Mouse (Mus musculus): ENCODE data around the gene Itga6. TPM values are rescaled to one million over a fixed set of nuclear protein-coding genes. Genes with fewer than 3 reads are reported as not detected.

Gene Itga6
- polyA plus RNA-seq, 1 experiment, result 19.1 TPM

DNA sequence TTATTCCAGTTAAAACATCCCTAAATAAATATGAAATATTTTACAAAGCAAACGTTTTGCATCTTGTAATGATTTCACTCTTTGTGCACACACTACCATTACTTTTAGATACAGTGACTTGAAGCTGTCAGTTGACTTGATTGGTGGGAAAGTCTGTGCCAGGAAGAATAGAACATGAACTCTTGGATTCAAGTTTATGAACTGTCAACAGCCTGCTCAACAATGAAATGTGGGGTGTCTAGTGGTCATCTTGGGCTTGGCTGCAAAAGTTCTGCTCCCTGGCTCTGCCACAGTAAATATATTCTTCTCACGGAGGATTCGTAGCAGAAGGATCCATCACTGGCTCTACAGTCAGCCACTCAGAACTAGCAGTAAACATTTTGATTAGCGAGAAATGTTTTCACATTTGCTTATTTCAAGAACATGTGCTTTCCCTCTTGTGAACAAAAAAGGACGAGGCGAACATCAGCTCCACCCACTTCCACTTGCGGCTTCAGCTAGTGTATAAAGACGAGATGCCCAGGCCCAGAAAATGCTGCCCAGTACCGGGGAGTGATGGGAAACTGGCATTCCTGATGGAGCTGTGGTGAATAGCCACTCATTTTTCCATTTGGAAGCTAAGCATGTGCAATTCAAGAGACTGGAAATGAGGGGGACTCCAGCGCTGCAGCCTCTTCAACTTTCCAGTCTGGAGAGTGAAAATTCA, 29.0 kb downstream of the Itga6 start:
- 83% methylated on average over 10 of the region's 10 CpGs for WGBS
- no peak for DNase-seq (ENCODE audit: low read depth in 1 of 2, low spot score in 2 of 2)
- H3K27ac ChIP-seq (ENCODE audit: insufficient read depth, low read length), result no peak overlapping the region
- H3K36me3 ChIP-seq (ENCODE audit: control insufficient read depth, insufficient read depth, low read length), result no peaks in the 10 kb centered on the region
- no peak overlapping the region for H3K4me3 ChIP-seq (ENCODE audit: extremely low read depth, insufficient read depth, insufficient read length)
- no peaks in the 10 kb centered on the region for H3K27me3 ChIP-seq (ENCODE audit: control insufficient read depth, insufficient read depth, low read length)
- H3K4me1 ChIP-seq (ENCODE audit: control insufficient read depth, insufficient read depth, insufficient read length), result no peaks in the 10 kb centered on the region
- TF ChIP-seq CTCF (IDR thresholded peaks at IDR 0.05; ENCODE audit: extremely low read depth, insufficient read depth, insufficient read length, insufficient replicate concordance), result no peak
- TF ChIP-seq POLR2A (IDR thresholded peaks at IDR 0.05; ENCODE audit: low read depth, low read length), result no peak

DNA sequence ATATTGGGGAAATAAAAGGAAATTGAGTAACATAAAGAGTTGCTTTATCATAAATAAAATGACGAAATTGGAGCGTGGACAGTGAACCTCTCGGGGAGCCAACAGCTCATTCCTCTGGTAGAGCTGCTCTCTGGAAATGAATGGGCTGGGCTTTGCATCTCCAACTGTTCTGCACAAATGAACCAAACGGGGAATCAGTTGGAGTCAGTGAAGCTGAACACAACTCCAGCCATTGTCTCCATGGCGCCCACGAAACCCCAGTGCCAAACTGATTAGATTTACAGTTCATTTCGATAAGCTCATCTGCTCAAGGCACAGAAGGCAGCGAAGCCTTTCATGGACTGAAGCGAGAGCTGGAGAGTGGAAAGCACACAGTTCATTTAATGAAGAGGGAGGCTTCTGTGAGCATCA, 29.8 kb downstream of the Itga6 start:
- no peak overlapping the region for H3K27ac ChIP-seq (ENCODE audit: insufficient read depth, low read length)
- DNase-seq (ENCODE audit: low read depth in 1 of 2, low spot score in 2 of 2), result no peak
- 83% methylated on average over 9 of the region's 9 CpGs for WGBS
- no peaks in the 10 kb centered on the region for H3K4me1 ChIP-seq (ENCODE audit: control insufficient read depth, insufficient read depth, insufficient read length)
- H3K36me3 ChIP-seq (ENCODE audit: control insufficient read depth, insufficient read depth, low read length), result no peaks in the 10 kb centered on the region
- no peak overlapping the region for H3K4me3 ChIP-seq (ENCODE audit: extremely low read depth, insufficient read depth, insufficient read length)
- no peaks in the 10 kb centered on the region for H3K27me3 ChIP-seq (ENCODE audit: control insufficient read depth, insufficient read depth, low read length)
- TF ChIP-seq CTCF (IDR thresholded peaks at IDR 0.05; ENCODE audit: extremely low read depth, insufficient read depth, insufficient read length, insufficient replicate concordance) (no peak), POLR2A (IDR thresholded peaks at IDR 0.05; ENCODE audit: low read depth, low read length) (no peak)

DNA sequence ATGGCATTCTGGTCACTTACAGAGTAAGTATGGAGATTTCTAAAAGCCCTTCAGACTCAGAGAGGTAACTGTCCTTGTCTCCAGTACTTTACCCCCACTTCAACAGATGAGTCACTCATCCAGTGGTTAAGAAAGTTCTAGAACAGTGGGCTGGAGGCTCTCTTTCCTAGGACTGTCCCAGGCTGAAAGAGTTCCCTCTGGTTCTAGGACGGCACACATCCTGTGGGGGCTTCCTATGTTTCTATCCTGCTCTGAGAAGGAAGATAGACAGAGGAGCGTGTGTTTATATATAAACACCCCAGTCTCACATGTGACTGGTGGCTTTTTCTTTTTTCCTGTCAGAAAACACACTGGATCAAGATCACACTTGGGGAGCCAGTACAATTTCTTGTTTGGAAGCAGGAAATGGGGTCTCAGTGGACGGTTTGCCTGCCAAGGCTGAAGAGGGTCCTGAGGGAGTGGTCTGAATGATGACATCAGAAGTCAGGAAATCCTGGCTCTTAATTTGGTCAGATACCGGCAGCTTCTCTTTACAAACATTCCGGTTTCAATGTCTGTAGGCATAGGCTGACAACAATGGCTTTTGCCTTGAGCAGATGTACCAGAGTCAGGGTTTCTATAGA, 34.0 kb downstream of the Itga6 start:
- Histone ChIP-seq H3K4me1 (ENCODE audit: control insufficient read depth, insufficient read depth, insufficient read length) (no peaks in the 10 kb centered on the region), H3K27ac (ENCODE audit: insufficient read depth, low read length) (no peak overlapping the region), H3K36me3 (ENCODE audit: control insufficient read depth, insufficient read depth, low read length) (no peaks in the 10 kb centered on the region), H3K27me3 (ENCODE audit: control insufficient read depth, insufficient read depth, low read length) (no peaks in the 10 kb centered on the region), H3K4me3 (ENCODE audit: extremely low read depth, insufficient read depth, insufficient read length) (no peak overlapping the region)
- no peak for TF ChIP-seq POLR2A (IDR thresholded peaks at IDR 0.05; ENCODE audit: low read depth, low read length)
- TF ChIP-seq CTCF (IDR thresholded peaks at IDR 0.05; ENCODE audit: extremely low read depth, insufficient read depth, insufficient read length, insufficient replicate concordance), result no peak
- 27% methylated on average over 5 of the region's 5 CpGs for WGBS
- DNase-seq (ENCODE audit: low read depth in 1 of 2, low spot score in 2 of 2), result no peak

DNA sequence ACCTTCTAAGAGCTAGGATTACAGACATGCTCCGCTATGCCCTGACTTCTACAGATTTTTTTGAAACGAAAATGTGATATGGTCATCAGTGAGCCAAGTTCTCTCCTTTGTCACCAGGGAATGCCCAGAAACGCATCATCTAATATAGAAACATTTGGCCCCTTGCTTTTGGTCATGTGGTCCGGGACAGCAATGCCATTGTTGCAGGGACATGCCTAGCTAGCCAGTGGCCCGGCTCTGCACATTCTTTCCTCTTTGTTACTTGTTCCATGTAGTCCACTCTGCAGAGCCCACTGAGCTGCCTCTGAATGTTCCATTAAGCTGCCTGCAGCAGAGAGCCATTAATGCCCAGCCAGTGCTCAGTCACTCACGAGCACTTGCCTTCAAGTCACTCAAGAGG, 34.6 kb downstream of the Itga6 start:
- 86% methylated on average over 6 of the region's 6 CpGs for WGBS
- Histone ChIP-seq H3K4me3 (ENCODE audit: extremely low read depth, insufficient read depth, insufficient read length) (no peak overlapping the region), H3K27ac (ENCODE audit: insufficient read depth, low read length) (no peak overlapping the region), H3K36me3 (ENCODE audit: control insufficient read depth, insufficient read depth, low read length) (no peaks in the 10 kb centered on the region), H3K4me1 (ENCODE audit: control insufficient read depth, insufficient read depth, insufficient read length) (no peaks in the 10 kb centered on the region), H3K27me3 (ENCODE audit: control insufficient read depth, insufficient read depth, low read length) (no peaks in the 10 kb centered on the region)
- TF ChIP-seq CTCF (IDR thresholded peaks at IDR 0.05; ENCODE audit: extremely low read depth, insufficient read depth, insufficient read length, insufficient replicate concordance), result no peak
- TF ChIP-seq POLR2A (IDR thresholded peaks at IDR 0.05; ENCODE audit: low read depth, low read length), result no peak
- DNase-seq (ENCODE audit: low read depth in 1 of 2, low spot score in 2 of 2), result no peak

GRCm38 (mm10) chr2:71785260-71785659, 39.8 kb downstream of the Itga6 start:
- TF ChIP-seq POLR2A (IDR thresholded peaks at IDR 0.05; ENCODE audit: low read depth, low read length), result no peak
- WGBS, result 36% methylated on average over 3 of the region's 3 CpGs
- Histone ChIP-seq H3K4me3 (ENCODE audit: extremely low read depth, insufficient read depth, insufficient read length) (no peak overlapping the region), H3K4me1 (ENCODE audit: control insufficient read depth, insufficient read depth, insufficient read length) (peaks cover 4% of the 10 kb centered on the region), H3K27ac (ENCODE audit: insufficient read depth, low read length) (no peak overlapping the region), H3K36me3 (ENCODE audit: control insufficient read depth, insufficient read depth, low read length) (no peaks in the 10 kb centered on the region), H3K27me3 (ENCODE audit: control insufficient read depth, insufficient read depth, low read length) (no peaks in the 10 kb centered on the region)
- no peak for DNase-seq (ENCODE audit: low read depth in 1 of 2, low spot score in 2 of 2)

DNA sequence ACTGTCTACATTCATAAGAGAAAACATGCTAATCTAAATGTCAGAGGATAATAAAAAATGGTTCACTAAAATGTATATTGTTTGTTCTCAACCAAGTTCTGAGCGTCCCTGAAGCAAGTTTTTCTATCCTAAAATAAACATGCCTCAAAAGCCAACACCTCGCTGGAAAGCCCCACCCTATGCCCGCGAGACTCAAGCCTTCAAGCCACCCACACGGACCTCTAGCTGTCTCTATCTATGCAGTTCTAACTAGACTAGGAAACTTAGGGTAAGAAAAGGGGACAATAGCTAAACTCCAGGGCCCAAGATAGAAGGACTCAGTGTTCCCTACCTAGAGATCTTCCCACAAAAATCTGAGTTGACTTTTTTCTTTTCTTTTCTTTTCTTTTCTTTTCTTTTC, 40.6 kb downstream of the Itga6 start:
- Histone ChIP-seq H3K4me3 (ENCODE audit: extremely low read depth, insufficient read depth, insufficient read length) (no peak overlapping the region), H3K27me3 (ENCODE audit: control insufficient read depth, insufficient read depth, low read length) (no peaks in the 10 kb centered on the region), H3K4me1 (ENCODE audit: control insufficient read depth, insufficient read depth, insufficient read length) (peaks cover 4% of the 10 kb centered on the region), H3K27ac (ENCODE audit: insufficient read depth, low read length) (no peak overlapping the region), H3K36me3 (ENCODE audit: control insufficient read depth, insufficient read depth, low read length) (no peaks in the 10 kb centered on the region)
- no peak for DNase-seq (ENCODE audit: low read depth in 1 of 2, low spot score in 2 of 2)
- TF ChIP-seq POLR2A (IDR thresholded peaks at IDR 0.05; ENCODE audit: low read depth, low read length), result no peak
- no peak for TF ChIP-seq CTCF (IDR thresholded peaks at IDR 0.05; ENCODE audit: extremely low read depth, insufficient read depth, insufficient read length, insufficient replicate concordance)
- 16% methylated on average over 5 of the region's 5 CpGs for WGBS

- under 1% methylated on average over 45 of the region's 61 CpGs for WGBS
- peak overlapping the region; percentile 38 for H3K27ac ChIP-seq (ENCODE audit: insufficient read depth, low read length)
Measured at GRCm38 (mm10) chr2:71786591-71787155, 41.3 kb downstream of the Itga6 start.

More at GRCm38 (mm10) chr2:71786591-71787155, 41.3 kb downstream of the Itga6 start:
- peak; percentile 55 to 68 for DNase-seq (ENCODE audit: low read depth in 1 of 2, low spot score in 2 of 2)
- Histone ChIP-seq H3K27me3 (ENCODE audit: control insufficient read depth, insufficient read depth, low read length) (no peaks in the 10 kb centered on the region), H3K4me3 (ENCODE audit: extremely low read depth, insufficient read depth, insufficient read length) (peak overlapping the region; percentile 68), H3K4me1 (ENCODE audit: control insufficient read depth, insufficient read depth, insufficient read length) (peaks cover 4% of the 10 kb centered on the region), H3K36me3 (ENCODE audit: control insufficient read depth, insufficient read depth, low read length) (no peaks in the 10 kb centered on the region)
- TF ChIP-seq CTCF (IDR thresholded peaks at IDR 0.05; ENCODE audit: extremely low read depth, insufficient read depth, insufficient read length, insufficient replicate concordance) (no peak), POLR2A (IDR thresholded peaks at IDR 0.05; ENCODE audit: low read depth, low read length) (peak; percentile 35)
